Mouse (Mus musculus): ENCODE measurements around the gene Spn. TPM values are rescaled to one million over a fixed set of nuclear protein-coding genes. Genes with fewer than 3 reads are reported as not detected.

Gene Spn
- polyA plus RNA-seq, 1 experiment from 2014 or later = not detected

- Histone ChIP-seq H3K9me3 (no peaks in the 10 kb centered on the region), H3K36me3 (no peaks in the 10 kb centered on the region), H3K27me3 (no peaks in the 10 kb centered on the region), H3K4me1 (no peaks in the 10 kb centered on the region), H3K4me3 (no peak overlapping the region), H3K4me2 (replicated peaks) (no peak overlapping the region), H3K27ac (replicated peaks) (no peak overlapping the region), H3K9ac (replicated peaks) (no peak overlapping the region)
- no peak for ATAC-seq (replicated peaks)
- WGBS = 83% methylated on average over 5 of the region's 5 CpGs
These were observed 24.9 kb upstream of the Spn start for GRCm38 (mm10) chr7:127162546-127162945.

GRCm38 (mm10) chr7:127157548-127157947, 19.9 kb upstream of the Spn start:
- H3K9ac ChIP-seq (replicated peaks) = no peak overlapping the region
- H3K4me3 ChIP-seq = no peak overlapping the region
- no peak overlapping the region for H3K4me2 ChIP-seq (replicated peaks)
- no peaks in the 10 kb centered on the region for H3K27me3 ChIP-seq
- H3K4me1 ChIP-seq = no peaks in the 10 kb centered on the region
- no peak overlapping the region for H3K27ac ChIP-seq (replicated peaks)
- 84% methylated on average over 4 of the region's 4 CpGs for WGBS
- H3K36me3 ChIP-seq = no peaks in the 10 kb centered on the region
- no peaks in the 10 kb centered on the region for H3K9me3 ChIP-seq
- ATAC-seq (replicated peaks) = no peak

GRCm38 (mm10) chr7:127153477-127153876, 15.9 kb upstream of the Spn start:
- no peak overlapping the region for H3K9ac ChIP-seq (replicated peaks)
- H3K4me3 ChIP-seq = no peak overlapping the region
- no peak overlapping the region for H3K27ac ChIP-seq (replicated peaks)
- WGBS = 97% methylated on average over 3 of the region's 3 CpGs
- H3K27me3 ChIP-seq = no peaks in the 10 kb centered on the region
- no peaks in the 10 kb centered on the region for H3K9me3 ChIP-seq
- H3K4me1 ChIP-seq = no peaks in the 10 kb centered on the region
- H3K4me2 ChIP-seq (replicated peaks) = no peak overlapping the region
- no peak for ATAC-seq (replicated peaks)
- H3K36me3 ChIP-seq = no peaks in the 10 kb centered on the region

GRCm38 (mm10) chr7:127152464-127152863, 14.8 kb upstream of the Spn start:
- Histone ChIP-seq H3K4me2 (replicated peaks) (no peak overlapping the region), H3K4me3 (no peak overlapping the region), H3K9me3 (no peaks in the 10 kb centered on the region), H3K27me3 (no peaks in the 10 kb centered on the region), H3K27ac (replicated peaks) (no peak overlapping the region), H3K36me3 (no peaks in the 10 kb centered on the region), H3K9ac (replicated peaks) (no peak overlapping the region), H3K4me1 (no peaks in the 10 kb centered on the region)
- WGBS = 85% methylated on average over 6 of the region's 6 CpGs
- ATAC-seq (replicated peaks) = no peak

GRCm38 (mm10) chr7:127147901-127148300, 10.3 kb upstream of the Spn start:
- H3K27me3 ChIP-seq = no peaks in the 10 kb centered on the region
- WGBS = 77% methylated on average over 3 of the region's 3 CpGs
- H3K9ac ChIP-seq (replicated peaks) = no peak overlapping the region
- no peak overlapping the region for H3K4me3 ChIP-seq
- H3K4me2 ChIP-seq (replicated peaks) = no peak overlapping the region
- H3K27ac ChIP-seq (replicated peaks) = no peak overlapping the region
- ATAC-seq (replicated peaks) = no peak
- H3K9me3 ChIP-seq = no peaks in the 10 kb centered on the region
- no peaks in the 10 kb centered on the region for H3K4me1 ChIP-seq
- H3K36me3 ChIP-seq = no peaks in the 10 kb centered on the region

- WGBS = 55% methylated on average over 2 of the region's 2 CpGs
- H3K4me2 ChIP-seq (replicated peaks) = no peak overlapping the region
- no peaks in the 10 kb centered on the region for H3K9me3 ChIP-seq
- no peaks in the 10 kb centered on the region for H3K27me3 ChIP-seq
- no peak overlapping the region for H3K27ac ChIP-seq (replicated peaks)
- H3K4me1 ChIP-seq = no peaks in the 10 kb centered on the region
- H3K36me3 ChIP-seq = no peaks in the 10 kb centered on the region
- H3K9ac ChIP-seq (replicated peaks) = no peak overlapping the region
- ATAC-seq (replicated peaks) = no peak
- no peak overlapping the region for H3K4me3 ChIP-seq
These were observed 8.6 kb upstream of the Spn start for GRCm38 (mm10) chr7:127146267-127146603.

GRCm38 (mm10) chr7:127145387-127146266, 8.0 kb upstream of the Spn start:
- Histone ChIP-seq H3K27me3 (no peaks in the 10 kb centered on the region), H3K36me3 (no peaks in the 10 kb centered on the region), H3K4me1 (no peaks in the 10 kb centered on the region), H3K4me3 (no peak overlapping the region), H3K9ac (replicated peaks) (no peak overlapping the region), H3K4me2 (replicated peaks) (no peak overlapping the region), H3K9me3 (no peaks in the 10 kb centered on the region), H3K27ac (replicated peaks) (no peak overlapping the region)
- ATAC-seq (replicated peaks) = no peak
- WGBS = 46% methylated on average over 9 of the region's 9 CpGs

GRCm38 (mm10) chr7:127144412-127144811, 6.8 kb upstream of the Spn start:
- Histone ChIP-seq H3K4me2 (replicated peaks) (no peak overlapping the region), H3K9me3 (no peaks in the 10 kb centered on the region), H3K27me3 (no peaks in the 10 kb centered on the region), H3K27ac (replicated peaks) (no peak overlapping the region), H3K4me3 (no peak overlapping the region), H3K36me3 (no peaks in the 10 kb centered on the region), H3K4me1 (no peaks in the 10 kb centered on the region), H3K9ac (replicated peaks) (no peak overlapping the region)
- WGBS = 89% methylated on average over 7 of the region's 7 CpGs
- ATAC-seq (replicated peaks) = no peak

GRCm38 (mm10) chr7:127142666-127143065, 5.0 kb upstream of the Spn start:
- H3K27ac ChIP-seq (replicated peaks) = no peak overlapping the region
- H3K9ac ChIP-seq (replicated peaks) = no peak overlapping the region
- no peak overlapping the region for H3K4me3 ChIP-seq
- H3K4me1 ChIP-seq = no peaks in the 10 kb centered on the region
- WGBS = 88% methylated on average over 4 of the region's 4 CpGs
- ATAC-seq (replicated peaks) = no peak
- H3K27me3 ChIP-seq = no peaks in the 10 kb centered on the region
- no peak overlapping the region for H3K4me2 ChIP-seq (replicated peaks)
- H3K36me3 ChIP-seq = no peaks in the 10 kb centered on the region
- H3K9me3 ChIP-seq = no peaks in the 10 kb centered on the region

GRCm38 (mm10) chr7:127142214-127142613, 4.6 kb upstream of the Spn start:
- Histone ChIP-seq H3K9ac (replicated peaks) (no peak overlapping the region), H3K36me3 (no peaks in the 10 kb centered on the region), H3K4me1 (no peaks in the 10 kb centered on the region), H3K4me2 (replicated peaks) (no peak overlapping the region), H3K27me3 (no peaks in the 10 kb centered on the region), H3K9me3 (no peaks in the 10 kb centered on the region), H3K4me3 (no peak overlapping the region), H3K27ac (replicated peaks) (no peak overlapping the region)
- WGBS = 37% methylated on average over 2 of the region's 2 CpGs
- no peak for ATAC-seq (replicated peaks)

GRCm38 (mm10) chr7:127140623-127141404, 3.2 kb upstream of the Spn start:
- H3K4me2 ChIP-seq (replicated peaks) = no peak overlapping the region
- no peak overlapping the region for H3K27ac ChIP-seq (replicated peaks)
- no peaks in the 10 kb centered on the region for H3K9me3 ChIP-seq
- no peaks in the 10 kb centered on the region for H3K4me1 ChIP-seq
- WGBS = 67% methylated on average over 7 of the region's 7 CpGs
- ATAC-seq (replicated peaks) = no peak
- H3K36me3 ChIP-seq = no peaks in the 10 kb centered on the region
- no peak overlapping the region for H3K4me3 ChIP-seq
- H3K27me3 ChIP-seq = no peaks in the 10 kb centered on the region
- H3K9ac ChIP-seq (replicated peaks) = no peak overlapping the region

- H3K4me3 ChIP-seq = no peak overlapping the region
- H3K27ac ChIP-seq (replicated peaks) = no peak overlapping the region
- no peak overlapping the region for H3K4me2 ChIP-seq (replicated peaks)
- 51% methylated on average over 5 of the region's 5 CpGs for WGBS
- no peak for ATAC-seq (replicated peaks)
- H3K36me3 ChIP-seq = no peaks in the 10 kb centered on the region
- H3K9me3 ChIP-seq = no peaks in the 10 kb centered on the region
- no peaks in the 10 kb centered on the region for H3K4me1 ChIP-seq
- H3K27me3 ChIP-seq = no peaks in the 10 kb centered on the region
- no peak overlapping the region for H3K9ac ChIP-seq (replicated peaks)
These were observed 1.9 kb upstream of the Spn start for GRCm38 (mm10) chr7:127139562-127139961.

Data from forebrain, embryonic 15.5 days (tissue).